Mouse (Mus musculus) ES-Bruce4 (cell line): ENCODE data around the gene Pigk.

Experiments used
- CTCF ChIP-seq: IDR thresholded peaks from one replicate; pipeline ENCODE4 v1.8.1; 2011; ENCODE audit warnings: low read depth, low read length
- POLR2A ChIP-seq: IDR thresholded peaks from one replicate; pipeline ENCODE4 v1.8.1; 2011; ENCODE audit warnings: low read length; ENCODE audit not compliant: insufficient read depth

DNA sequence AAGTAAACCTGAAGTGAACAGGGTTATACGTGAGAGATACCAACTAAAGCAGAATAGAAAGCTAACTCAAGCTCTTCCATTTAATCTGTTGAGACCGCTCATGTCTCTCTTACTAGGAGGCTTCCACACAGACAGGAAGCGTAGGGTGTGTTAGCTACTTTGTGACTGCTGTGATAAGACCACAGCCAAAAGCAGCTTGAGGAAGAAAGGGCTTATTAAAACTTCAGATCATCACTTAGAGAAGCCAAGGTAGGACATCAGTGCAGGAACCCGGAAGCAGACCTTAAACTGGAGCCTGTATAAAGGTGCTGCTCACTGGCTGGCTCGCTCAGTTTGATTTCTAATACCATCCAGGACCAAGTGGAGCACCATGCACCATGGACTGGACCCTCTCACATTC lies 236.4 kb downstream of the Pigk start:
- TF ChIP-seq CTCF (no peak), POLR2A (no peak)
